Mouse (Mus musculus) monocyte, adult 5-6 weeks (primary cell): Measurements from ENCODE around the gene Slc25a1. TPM values are rescaled to one million over a fixed set of nuclear protein-coding genes. Genes with fewer than 3 reads are reported as not detected.

Experiments used
- ATAC-seq: fragments of 153-309, 156-312 bp; replicated peaks from 2 replicates; pipeline ENCODE4 v1.8.0; 2017; ENCODE audit warnings: mild to moderate bottlenecking; ENCODE audit not compliant: low TSS enrichment, insufficient number of reproducible peaks, severe bottlenecking, poor library complexity, low FRiP score
- total RNA-seq: library from RNA; stranded (forward); fragments of 200-1000, 200-491, 200-594 nt; gene quantifications from 3 replicates; pipeline ENCODE4 v1.2.3, GENCODE M21; 2017

Gene Slc25a1
- total RNA-seq, 1 experiment from 2014 or later, result 33.8 TPM

- no peak for ATAC-seq
Measured at GRCm38 (mm10) chr16:17876096-17876495, 51.9 kb downstream of the Slc25a1 start.

Other genes with a start within 250 kb of the Slc25a1 start
- 55.5 to 92.1 TPM (median 65.8 TPM) in 3 replicates for gene Med15, start 195.3 kb downstream of the Slc25a1 start, total RNA-seq
- gene Klhl22, start 168.6 kb downstream of the Slc25a1 start, total RNA-seq, result 5.0 to 8.2 TPM (median 6.7 TPM) in 3 replicates
- 0.19 to 0.21 TPM in 2 of 3 replicates, not detected in the other for gene Scarf2, start 130.9 kb downstream of the Slc25a1 start, total RNA-seq
- gene B830017H08Rik, start 95.1 kb downstream of the Slc25a1 start, total RNA-seq, result not detected in 3 replicates
- 0.43 to 7.7 TPM (median 6.5 TPM) in 3 replicates for gene Car15, start 89.9 kb downstream of the Slc25a1 start, total RNA-seq
- gene Gm20518, start 36.5 kb downstream of the Slc25a1 start, total RNA-seq, result 2.1 to 2.9 TPM (median 2.5 TPM) in 3 replicates
- 0.67 TPM in 1 of 3 replicates, not detected in the others for gene Tssk1, start 34.0 kb downstream of the Slc25a1 start, total RNA-seq
- gene Dgcr2, start 29.7 kb downstream of the Slc25a1 start, total RNA-seq, result 24.9 to 38.2 TPM (median 37.0 TPM) in 3 replicates
- 2.2 TPM in 1 of 3 replicates, not detected in the others for gene Tssk2, start 29.6 kb downstream of the Slc25a1 start, total RNA-seq
- gene Ess2, start 16.9 kb downstream of the Slc25a1 start, total RNA-seq, result 35.2 to 48.5 TPM (median 39.7 TPM) in 3 replicates
- gene Gsc2, start 13.2 kb downstream of the Slc25a1 start, total RNA-seq, result not detected in 3 replicates
- not detected in 3 replicates for gene Vpreb2, start 52.2 kb upstream of the Slc25a1 start, total RNA-seq
- 0.67 to 3.5 TPM (median 1.3 TPM) in 3 replicates for gene Dgcr6, start 124.6 kb upstream of the Slc25a1 start, total RNA-seq
- gene Prodh, start 162.0 kb upstream of the Slc25a1 start, total RNA-seq, result 6.4 to 11.0 TPM (median 7.1 TPM) in 3 replicates
- 0.38 TPM in 1 of 3 replicates, not detected in the others for gene Rtn4r, start 199.4 kb upstream of the Slc25a1 start, total RNA-seq